Mouse (Mus musculus) limb, embryonic 11.5 days (tissue): Measurements from ENCODE around the gene Rfwd3. TPM values are rescaled to one million over a fixed set of nuclear protein-coding genes. Genes with fewer than 3 reads are reported as not detected.

Experiments
- ATAC-seq: fragments of 200-750 bp; cut with Nextera tagmentation; 2 replicates; pipeline ENCODE4 v1.8.0; 2017; ENCODE audit warnings: low read depth; ENCODE audit not compliant: insufficient number of reproducible peaks, low FRiP score, low TSS enrichment
- DNase-seq: peaks from one replicate; pipeline ENCODE4 v3.0.0-alpha.2; 2015; ENCODE audit warnings: low spot score
- H3K27ac ChIP-seq: fragments of 300-500 bp; sonication (generic); replicated peaks from 2 replicates; pipeline ENCODE4 v1.5.1; 2014; ENCODE audit warnings: low read depth, mild to moderate bottlenecking, low read length
- H3K27me3 ChIP-seq: fragments of 300-500 bp; sonication (generic); 2 replicates; pipeline ENCODE4 v1.6.1; 2014; ENCODE audit warnings: mild to moderate bottlenecking, low read length, mixed read lengths; ENCODE audit not compliant: control insufficient read depth, insufficient read depth
- H3K36me3 ChIP-seq: fragments of 300-500 bp; sonication (generic); 2 replicates; pipeline ENCODE4 v1.6.1; 2014; ENCODE audit warnings: mild to moderate bottlenecking, low read length, moderate library complexity, mixed read lengths; ENCODE audit not compliant: control insufficient read depth, insufficient read depth
- H3K4me1 ChIP-seq: fragments of 300-500 bp; sonication (generic); 2 replicates; pipeline ENCODE4 v1.6.1; 2014; ENCODE audit warnings: low read length, mixed read lengths; ENCODE audit not compliant: control insufficient read depth, insufficient read depth
- H3K4me2 ChIP-seq: fragments of 300-500 bp; sonication (generic); 2 replicates; pipeline ENCODE4 v1.6.1; 2014; ENCODE audit warnings: low read depth, mild to moderate bottlenecking, moderate library complexity; ENCODE audit not compliant: severe bottlenecking
- H3K4me3 ChIP-seq: fragments of 300-500 bp; sonication (generic); 2 replicates; pipeline ENCODE4 v1.5.1; 2014; ENCODE audit warnings: low read depth, low read length
- H3K9ac ChIP-seq: fragments of 300-500 bp; sonication (generic); 2 replicates; pipeline ENCODE4 v1.6.1; 2014; ENCODE audit warnings: mild to moderate bottlenecking, low read length
- H3K9me3 ChIP-seq: fragments of 300-500 bp; sonication (generic); 2 replicates; pipeline ENCODE4 v1.6.1; 2016; ENCODE audit warnings: low read length; ENCODE audit not compliant: control insufficient read depth
- WGBS: fragments of 180-500 bp; shearing (Covaris S2); extraction: QIAGEN DNeasy Blood & Tissue Kit; methylation state at CpG from one replicate; pipeline ENCODE4 v1.1.7; 2014; 5-methylcytosine and 5-hydroxymethylcytosine counted together
- polyA plus RNA-seq: library from polyadenylated mRNA; unstranded; fragments of >200 nt; fragmentation: Nextera tagmentation; extraction: Ambion mirVana; gene quantifications from 2 replicates; pipeline ENCODE4 v1.2.1, GENCODE M21; 2014

Gene Rfwd3
- polyA plus RNA-seq = 95.9 and 100 TPM in 2 replicates

- H3K36me3 ChIP-seq = peaks cover 1% of the 10 kb centered on the region
- H3K4me2 ChIP-seq = peak within 1 kb of the TSS; percentile 51
- H3K4me3 ChIP-seq = peak within 1 kb of the TSS; percentile 75
- ATAC-seq = peak; percentile 97
- peak within 1 kb of the TSS; percentile 92 for H3K27ac ChIP-seq
- under 1% methylated on average over 67 of the region's 67 CpGs for WGBS
- no peaks in the 10 kb centered on the region for H3K9me3 ChIP-seq
- no peaks in the 10 kb centered on the region for H3K27me3 ChIP-seq
- peak; percentile 97 for DNase-seq
- H3K4me1 ChIP-seq = no peaks in the 10 kb centered on the region
- peak within 1 kb of the TSS; percentile 91 for H3K9ac ChIP-seq
These were observed at the start of gene Rfwd3 for GRCm38 (mm10) chr8:111299821-111300568. Rfwd3 (minus strand) TSS chr8:111300222.

GRCm38 (mm10) chr8:111343225-111343624 is 43.2 kb upstream of the Rfwd3 start:
- no peak overlapping the region for H3K27ac ChIP-seq
- peaks cover 7% of the 10 kb centered on the region for H3K27me3 ChIP-seq
- H3K9ac ChIP-seq = no peak overlapping the region
- no peaks in the 10 kb centered on the region for H3K36me3 ChIP-seq
- no peaks in the 10 kb centered on the region for H3K9me3 ChIP-seq
- H3K4me3 ChIP-seq = no peak overlapping the region
- WGBS = 16% methylated on average over 5 of the region's 5 CpGs
- ATAC-seq (no peak), DNase-seq (peak; percentile 84)
- H3K4me2 ChIP-seq = no peak overlapping the region
- no peaks in the 10 kb centered on the region for H3K4me1 ChIP-seq

GRCm38 (mm10) chr8:111340186-111340585 is 40.2 kb upstream of the Rfwd3 start:
- Histone ChIP-seq H3K27ac (no peak overlapping the region), H3K4me1 (0 out of 2 replicates have a peak, but pooled peaks cover 3% of the 10 kb centered on the region), H3K9me3 (no peaks in the 10 kb centered on the region), H3K27me3 (peaks cover 18% of the 10 kb centered on the region), H3K9ac (no peak overlapping the region), H3K4me2 (no peak overlapping the region), H3K4me3 (no peak overlapping the region), H3K36me3 (no peaks in the 10 kb centered on the region)
- WGBS = 83% methylated on average over 3 of the region's 3 CpGs
- ATAC-seq (no peak), DNase-seq (no peak)

GRCm38 (mm10) chr8:111338370-111339208 is 38.6 kb upstream of the Rfwd3 start:
- Histone ChIP-seq H3K9ac (no peak overlapping the region), H3K4me3 (no peak overlapping the region; the same call in 1 of the 2 replicates), H3K4me1 (0 out of 2 replicates have a peak, but pooled peaks cover 3% of the 10 kb centered on the region), H3K27me3 (peaks cover 18% of the 10 kb centered on the region), H3K27ac (no peak overlapping the region), H3K4me2 (peak overlapping the region; percentile 54), H3K9me3 (no peaks in the 10 kb centered on the region), H3K36me3 (no peaks in the 10 kb centered on the region)
- DNase-seq (no peak), ATAC-seq (no peak)
- WGBS = 47% methylated on average over 12 of the region's 12 CpGs

GRCm38 (mm10) chr8:111337890-111338347 is 37.9 kb upstream of the Rfwd3 start, which contains the start of gene Mlkl:
Mlkl (minus strand) TSS chr8:111338177.
- 0 out of 2 replicates have a peak, but pooled peaks cover 3% of the 10 kb centered on the region for H3K4me1 ChIP-seq
- peak within 1 kb of the TSS; percentile 54 for H3K4me2 ChIP-seq
- no peak within 1 kb of the TSS for H3K9ac ChIP-seq
- peak; percentile 65 for DNase-seq
- no peak within 1 kb of the TSS for H3K27ac ChIP-seq
- peaks cover 18% of the 10 kb centered on the region for H3K27me3 ChIP-seq
- H3K9me3 ChIP-seq = no peaks in the 10 kb centered on the region
- under 1% methylated on average over 29 of the region's 29 CpGs for WGBS
- H3K4me3 ChIP-seq = peak within 1 kb of the TSS; percentile 28
- no peaks in the 10 kb centered on the region for H3K36me3 ChIP-seq
- no peak for ATAC-seq

- Histone ChIP-seq H3K9ac (no peak overlapping the region), H3K4me2 (peak overlapping the region; percentile 54), H3K9me3 (no peaks in the 10 kb centered on the region), H3K4me3 (peak overlapping the region; percentile 28), H3K27ac (no peak overlapping the region), H3K4me1 (0 out of 2 replicates have a peak, but pooled peaks cover 3% of the 10 kb centered on the region), H3K27me3 (peaks cover 18% of the 10 kb centered on the region), H3K36me3 (no peaks in the 10 kb centered on the region)
- ATAC-seq (no peak), DNase-seq (no peak)
- 28% methylated on average over 17 of the region's 17 CpGs for WGBS
These were observed 37.4 kb upstream of the Rfwd3 start for GRCm38 (mm10) chr8:111337311-111337889.

- Histone ChIP-seq H3K36me3 (no peaks in the 10 kb centered on the region), H3K9me3 (no peaks in the 10 kb centered on the region), H3K4me2 (no peak overlapping the region), H3K27ac (no peak overlapping the region), H3K9ac (no peak overlapping the region), H3K4me3 (no peak overlapping the region), H3K27me3 (peaks cover 18% of the 10 kb centered on the region), H3K4me1 (0 out of 2 replicates have a peak, but pooled peaks cover 3% of the 10 kb centered on the region)
- ATAC-seq (no peak), DNase-seq (no peak)
- 88% methylated on average over 4 of the region's 4 CpGs for WGBS
These were observed 36.7 kb upstream of the Rfwd3 start for GRCm38 (mm10) chr8:111336692-111337091.

- no peak overlapping the region for H3K4me3 ChIP-seq
- no peaks in the 10 kb centered on the region for H3K9me3 ChIP-seq
- H3K4me2 ChIP-seq = no peak overlapping the region
- H3K27ac ChIP-seq = no peak overlapping the region
- ATAC-seq = no peak
- DNase-seq = no peak
- no peak overlapping the region for H3K9ac ChIP-seq
- no peaks in the 10 kb centered on the region for H3K36me3 ChIP-seq
- 84% methylated on average over 6 of the region's 6 CpGs for WGBS
- H3K4me1 ChIP-seq = no peaks in the 10 kb centered on the region
- no peaks in the 10 kb centered on the region for H3K27me3 ChIP-seq
These were observed 25.3 kb upstream of the Rfwd3 start for GRCm38 (mm10) chr8:111325222-111325790.
